Comparison of ENCODE assay signal across 8 mouse cellular contexts in genomic region chr4:34614630-34615094, GRCm38 (mm10). TPM values are rescaled to one million over a fixed set of nuclear protein-coding genes. Genes with fewer than 3 reads are reported as not detected.
DNase-seq lines count a peak whose midpoint lies in the region; ATAC-seq lines count a peak whose summit lies in the region.

Gene Orc3 (minus strand): TSS chr4:34614944.
Gene Rars2 (plus strand): TSS chr4:34614957.

- WGBS in heart, embryonic 14.5 days: under 1% methylated on average over 42 of the region's 42 CpGs
- WGBS in liver, embryonic 13.5 days (ENCODE audit: insufficient replicate concordance): under 1% methylated on average over 42 of the region's 42 CpGs
- WGBS in stomach, embryonic 16.5 days: under 1% methylated on average over 42 of the region's 42 CpGs

- DNase-seq in CD4-positive, CD25-positive, alpha-beta regulatory T cell, adult 2 months (ENCODE audit: low read depth, low spot score): peak; percentile 96
- DNase-seq in fibroblast of lung, adult 2 months (ENCODE audit: low read depth): peak; percentile 74
- DNase-seq in kidney, postnatal 14 days: peak; percentile 95
- peak; percentile 91 for DNase-seq in liver, embryonic 13.5 days
- DNase-seq in neural tube, embryonic 10.5 days (ENCODE audit: extremely low spot score, low spot score): peak; percentile 89

- peak within 1 kb of the TSS; percentile 87 for H3K27ac ChIP-seq in brown adipose tissue, adult 24 weeks (replicated peaks; ENCODE audit: low read depth, low read length)
- H3K27ac ChIP-seq in heart, embryonic 14.5 days (replicated peaks in 1 of 2; ENCODE audit: control insufficient read depth in 1 of 2, insufficient read depth in 1 of 2, low read depth in 2 of 2, low read length in 2 of 2): peak within 1 kb of the TSS; percentile 86 to 87
- peak within 1 kb of the TSS; percentile 85 for H3K27ac ChIP-seq in liver, embryonic 13.5 days
- peak within 1 kb of the TSS; percentile 88 for H3K27ac ChIP-seq in stomach, embryonic 16.5 days (ENCODE audit: low read length)

- H3K4me1 ChIP-seq in brown adipose tissue, adult 24 weeks (ENCODE audit: control insufficient read depth, insufficient read depth, insufficient read length, low read length): peaks cover 8% of the 10 kb centered on the region; the same call in 1 of the 2 replicates
- H3K4me1 ChIP-seq in heart, embryonic 14.5 days (ENCODE audit: control insufficient read depth in 2 of 2, insufficient read depth in 2 of 2, low read length in 2 of 2): peaks cover 2 to 19% of the 10 kb centered on the region in 2 experiments
- peaks cover 37% of the 10 kb centered on the region for H3K4me1 ChIP-seq in liver, embryonic 13.5 days (replicated peaks)
- H3K4me1 ChIP-seq in stomach, embryonic 16.5 days (ENCODE audit: control insufficient read depth, insufficient read depth, low read length): peaks cover 20% of the 10 kb centered on the region

- H3K4me3 ChIP-seq in brown adipose tissue, adult 24 weeks (ENCODE audit: insufficient read depth, low read depth, low read length): peak within 1 kb of the TSS; percentile 99
- peak within 1 kb of the TSS; percentile 84 to 87 for H3K4me3 ChIP-seq in heart, embryonic 14.5 days (ENCODE audit: control insufficient read depth in 1 of 2, insufficient read depth in 1 of 2, low read depth in 1 of 2, low read length in 2 of 2)
- H3K4me3 ChIP-seq in liver, embryonic 13.5 days (replicated peaks): peak within 1 kb of the TSS; percentile 77
- peak within 1 kb of the TSS; percentile 78 for H3K4me3 ChIP-seq in stomach, embryonic 16.5 days (replicated peaks; ENCODE audit: low read length)

- peak within 1 kb of the TSS; percentile 93 for H3K9ac ChIP-seq in heart, embryonic 14.5 days (ENCODE audit: low read length)
- peak within 1 kb of the TSS; percentile 88 for H3K9ac ChIP-seq in liver, embryonic 13.5 days
- peak within 1 kb of the TSS; percentile 88 for H3K9ac ChIP-seq in stomach, embryonic 16.5 days (ENCODE audit: low read length)

- peak; percentile 95 for ATAC-seq in heart, embryonic 14.5 days (ENCODE audit: insufficient number of reproducible peaks, insufficient read depth, low FRiP score, low read depth)
- ATAC-seq in liver, embryonic 13.5 days (ENCODE audit: low read depth): peak; percentile 99
- ATAC-seq in stomach, embryonic 16.5 days (ENCODE audit: insufficient read depth, low FRiP score): peak; percentile 99

- no peaks in the 10 kb centered on the region for H3K27me3 ChIP-seq in heart, embryonic 14.5 days (ENCODE audit: control insufficient read depth, insufficient read depth, low read length)
- H3K27me3 ChIP-seq in liver, embryonic 13.5 days: no peaks in the 10 kb centered on the region
- no peaks in the 10 kb centered on the region for H3K27me3 ChIP-seq in stomach, embryonic 16.5 days (ENCODE audit: control insufficient read depth, insufficient read depth, low read length)

- no peaks in the 10 kb centered on the region for H3K9me3 ChIP-seq in heart, embryonic 14.5 days (ENCODE audit: control insufficient read depth, low read length)
- no peaks in the 10 kb centered on the region for H3K9me3 ChIP-seq in liver, embryonic 13.5 days (replicated peaks)
- H3K9me3 ChIP-seq in stomach, embryonic 16.5 days (replicated peaks; ENCODE audit: control insufficient read depth, low read length): no peaks in the 10 kb centered on the region

- peaks cover 16% of the 10 kb centered on the region for H3K36me3 ChIP-seq in heart, embryonic 14.5 days (ENCODE audit: control insufficient read depth, insufficient read depth, low read length)
- H3K36me3 ChIP-seq in liver, embryonic 13.5 days: peaks cover 2% of the 10 kb centered on the region; the same call in 1 of the 2 replicates
- H3K36me3 ChIP-seq in stomach, embryonic 16.5 days (ENCODE audit: control insufficient read depth, insufficient read depth, low read length): no peaks in the 10 kb centered on the region

- peak within 1 kb of the TSS; percentile 70 for H3K4me2 ChIP-seq in heart, embryonic 14.5 days (ENCODE audit: low read length)
- peak within 1 kb of the TSS; percentile 80 for H3K4me2 ChIP-seq in liver, embryonic 13.5 days
- H3K4me2 ChIP-seq in stomach, embryonic 16.5 days (ENCODE audit: low read depth, low read length): peak within 1 kb of the TSS; percentile 92

RNA-seq across cellular contexts. Expression of gene Orc3, which starts in this region (rescaled TPM):
- 45.3 and 46.0 TPM in 2 replicates for polyA plus RNA-seq in brown adipose tissue, adult 24 weeks (2012; ENCODE audit: insufficient read depth, insufficient read length, missing spikeins)
- 70.6 and 75.6 TPM in 2 replicates for polyA plus RNA-seq in heart, embryonic 14.5 days (2014; fragmentation: Nextera tagmentation; extraction: Ambion mirVana)
- 55.8 and 70.1 TPM in 2 replicates for polyA plus RNA-seq in liver, embryonic 13.5 days (2015; fragmentation: Nextera tagmentation; extraction: Ambion mirVana)
- 72.2 and 77.5 TPM in 2 replicates for polyA plus RNA-seq in stomach, embryonic 16.5 days (2015; fragmentation: Nextera tagmentation; extraction: Ambion mirVana)

RNA-seq across cellular contexts. Expression of gene Rars2, which starts in this region (rescaled TPM):
- 29.2 and 29.9 TPM in 2 replicates for polyA plus RNA-seq in brown adipose tissue, adult 24 weeks (2012; ENCODE audit: insufficient read depth, insufficient read length, missing spikeins)
- 47.3 and 48.0 TPM in 2 replicates for polyA plus RNA-seq in heart, embryonic 14.5 days (2014; fragmentation: Nextera tagmentation; extraction: Ambion mirVana)
- 41.0 and 48.9 TPM in 2 replicates for polyA plus RNA-seq in liver, embryonic 13.5 days (2015; fragmentation: Nextera tagmentation; extraction: Ambion mirVana)
- polyA plus RNA-seq in stomach, embryonic 16.5 days (2015; fragmentation: Nextera tagmentation; extraction: Ambion mirVana): 68.2 and 68.8 TPM in 2 replicates

Comparison
In these comparisons a context has a peak if more than half of its experiments do, and no peak if none do; other contexts are left out.
1. Peak in every context shown above with its lines: DNase-seq, ATAC-seq, H3K4me3 ChIP-seq and H3K27ac ChIP-seq.